Mouse (Mus musculus) retina, embryonic 14.5 days (tissue): ENCODE results near the gene Sod3.

Experiments
- DNase-seq: peaks from one replicate; pipeline ENCODE4 v3.0.0-alpha.2; 2015; ENCODE audit warnings: low spot score

Gene Sod3

DNA sequence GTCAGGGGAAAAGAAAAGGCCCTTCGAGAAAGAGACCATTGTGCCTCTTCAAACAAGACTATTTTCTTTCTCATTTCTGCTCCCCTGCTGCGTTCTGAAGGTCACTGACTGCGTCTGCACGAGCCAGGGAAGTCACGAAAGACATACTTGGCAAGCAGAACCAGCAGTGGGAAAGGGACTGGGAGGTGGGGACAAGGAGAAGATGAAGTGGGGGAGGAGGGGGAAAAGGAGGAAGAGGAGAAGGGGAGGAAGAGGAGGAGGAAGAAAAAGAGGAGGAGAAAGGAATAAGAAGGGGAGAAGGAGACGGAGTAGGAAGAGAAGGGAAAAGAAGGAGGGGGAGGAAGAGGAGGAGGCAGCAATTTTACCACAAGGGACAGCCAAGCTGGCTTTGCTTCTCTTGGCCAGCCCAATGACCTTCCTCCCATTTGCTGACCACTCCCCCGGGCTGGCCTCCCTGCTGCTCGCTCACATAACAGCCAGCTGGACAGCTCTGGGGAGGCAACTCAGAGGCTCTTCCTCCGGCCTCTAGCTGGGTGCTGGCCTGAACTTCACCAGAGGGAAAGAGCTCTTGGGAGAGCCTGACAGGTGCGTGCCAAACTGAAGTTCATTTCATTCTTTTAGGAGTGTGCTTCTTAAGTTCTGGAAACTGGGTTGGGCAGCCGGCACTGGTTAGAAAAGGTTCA lies at the start of gene Sod3:
Gene Sod3 (plus strand): TSS at position 324 of the 683 bp plus-strand sequence.
- DNase-seq: peak; percentile 22

DNA sequence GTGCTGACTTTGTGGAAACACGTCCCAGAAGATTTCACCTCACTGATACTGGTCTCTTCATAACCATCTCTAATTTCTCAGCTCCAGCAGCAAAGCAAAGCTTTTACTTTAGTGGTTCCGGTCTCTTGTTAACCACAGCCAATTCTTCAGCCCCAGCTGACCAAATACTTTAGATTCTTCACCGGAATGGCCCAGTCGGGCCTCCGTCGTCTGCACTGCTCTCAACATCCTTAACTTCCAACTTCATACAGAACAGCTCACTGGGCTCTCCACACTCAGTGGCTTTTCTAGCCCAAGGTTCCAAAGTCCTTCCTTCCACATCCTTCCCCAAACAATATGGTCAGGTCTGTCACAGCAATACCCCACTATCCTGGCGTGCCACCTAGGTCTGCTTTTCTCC lies 46.7 kb upstream of the Sod3 start:
- no peak for DNase-seq

DNA sequence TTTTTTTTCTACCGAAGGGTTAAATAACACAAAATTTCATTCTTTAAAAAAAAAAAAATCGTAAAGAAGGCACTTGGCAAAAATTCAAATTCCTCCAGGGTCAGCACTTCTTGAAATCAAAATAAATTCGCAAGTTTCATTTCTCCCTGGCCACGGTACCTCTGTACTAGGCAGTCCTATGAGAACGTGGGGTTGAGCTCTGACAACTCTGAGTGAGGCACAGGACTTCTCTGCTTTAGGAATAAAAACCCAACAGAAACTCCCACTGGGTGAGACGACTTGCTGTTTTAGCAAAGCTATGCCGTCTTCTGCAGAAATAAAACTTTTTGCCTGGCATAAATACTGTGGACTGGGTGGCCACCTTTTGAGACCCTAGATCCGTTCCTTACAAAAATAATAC lies 44.1 kb upstream of the Sod3 start:
- no peak for DNase-seq

DNA sequence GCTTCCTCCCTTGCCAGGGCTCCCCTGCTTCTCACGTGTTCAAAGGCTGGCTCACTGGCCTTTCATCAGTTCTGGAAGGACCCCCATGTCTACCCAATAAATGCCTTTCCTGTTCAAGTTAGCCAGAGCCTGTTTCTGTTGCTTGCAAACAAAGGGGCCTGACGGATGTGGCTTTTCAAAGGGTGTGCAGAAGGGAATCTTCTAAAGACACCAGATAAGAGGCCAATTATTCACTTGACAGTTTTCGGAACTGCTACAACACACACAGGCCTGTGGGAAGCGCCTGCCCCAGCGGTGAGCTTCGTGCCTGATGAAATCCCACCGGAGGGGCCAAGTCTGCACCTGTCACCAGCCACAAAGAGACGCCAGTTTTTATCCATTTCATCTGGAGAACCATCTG lies 31.5 kb upstream of the Sod3 start:
- DNase-seq: no peak

DNA sequence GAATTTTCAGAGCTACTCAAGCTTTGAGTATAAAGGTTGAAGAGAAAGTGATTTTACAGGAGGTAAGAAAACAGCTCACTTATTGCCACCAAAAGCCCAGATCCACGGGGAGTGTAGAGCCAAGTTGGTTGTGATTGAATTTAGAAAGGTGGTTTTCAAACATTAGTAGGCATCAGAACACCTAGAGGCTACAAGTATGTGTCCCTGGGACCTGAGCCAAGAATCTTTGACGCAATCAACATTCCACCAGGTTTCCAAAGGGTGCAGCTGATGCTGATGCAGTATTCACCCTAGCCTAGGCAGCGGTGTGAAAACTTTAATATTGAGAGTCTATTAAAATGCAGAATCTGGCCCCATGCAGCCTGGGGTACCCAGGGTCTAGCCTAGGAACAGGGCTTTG lies 28.0 kb upstream of the Sod3 start:
- DNase-seq: no peak

DNA sequence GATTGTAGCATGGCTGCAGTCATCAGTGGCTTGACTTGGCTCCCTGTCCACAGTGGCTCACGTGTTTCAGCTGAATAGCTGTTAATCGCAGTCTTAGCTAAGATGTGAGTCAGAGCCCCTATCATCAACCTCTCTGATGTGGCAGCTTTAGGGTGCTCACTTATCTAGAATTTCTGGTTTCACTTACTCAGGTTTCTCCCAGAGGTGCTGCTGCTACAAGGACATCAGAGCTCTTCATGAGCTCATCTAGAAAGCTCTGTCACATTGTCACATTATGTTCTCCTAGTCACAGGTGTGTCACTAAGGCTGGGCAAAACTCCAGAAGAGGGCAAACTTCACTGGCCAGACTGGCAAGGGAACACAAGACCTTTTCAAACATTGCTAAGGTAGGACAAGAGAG lies 24.5 kb upstream of the Sod3 start:
- no peak for DNase-seq

DNA sequence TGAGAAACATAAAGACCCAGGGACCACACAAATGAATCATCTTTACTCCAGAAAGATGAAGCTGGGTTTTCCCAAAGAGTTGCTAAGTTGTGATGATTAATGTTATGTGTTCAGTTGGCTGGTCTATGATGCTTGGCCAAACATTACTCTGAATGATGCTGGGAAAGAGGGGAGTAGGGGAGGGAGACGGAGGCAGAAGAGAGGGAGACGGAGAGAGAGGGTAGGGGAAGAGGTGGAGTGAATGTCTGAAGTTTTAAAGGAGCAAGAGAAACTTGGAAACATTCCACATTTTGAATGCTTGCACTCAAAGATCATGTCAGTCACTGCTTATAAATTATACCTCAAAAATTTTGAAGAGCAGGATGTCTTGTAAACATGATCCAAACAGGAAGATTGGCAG lies 16.7 kb upstream of the Sod3 start:
- no peak for DNase-seq

DNA sequence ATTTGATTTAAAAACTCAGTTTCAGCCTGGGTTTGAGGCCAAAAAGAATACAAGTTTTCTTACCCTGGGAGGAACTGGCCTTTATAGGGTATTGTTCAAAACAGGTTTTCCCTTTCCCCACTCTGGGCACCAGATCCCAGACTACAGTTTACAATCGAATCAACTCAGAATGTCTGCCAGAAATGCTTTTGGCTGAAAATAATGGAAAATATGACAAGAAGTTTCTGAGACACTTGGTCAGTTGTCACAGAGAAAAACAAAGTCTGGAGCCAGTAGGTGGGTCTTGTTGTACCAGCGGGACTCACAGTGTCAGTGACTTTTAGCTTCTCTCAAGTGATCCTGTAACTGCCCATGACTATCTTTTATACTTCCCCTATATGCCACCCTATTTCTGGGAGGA lies 13.1 kb upstream of the Sod3 start:
- DNase-seq: no peak

DNA sequence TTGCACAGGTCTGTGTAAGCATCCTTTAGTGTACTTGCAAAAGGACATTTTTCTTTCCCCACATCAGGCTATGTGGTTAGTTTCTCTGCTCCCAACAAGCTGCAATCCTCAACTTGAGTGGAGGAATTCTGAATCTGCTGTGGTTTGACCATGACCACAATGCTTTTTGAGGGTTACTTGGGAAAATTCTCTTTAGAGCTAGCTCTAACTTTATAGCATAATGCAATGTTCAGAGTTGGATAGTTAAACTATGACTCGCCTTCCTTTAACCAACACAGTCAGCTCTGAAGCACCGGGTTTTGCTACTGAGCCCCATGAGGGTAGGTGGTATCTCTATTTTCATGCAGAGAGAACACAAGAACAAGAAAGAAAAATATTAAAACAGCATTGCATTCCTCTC lies 12.0 kb upstream of the Sod3 start:
- no peak for DNase-seq

DNA sequence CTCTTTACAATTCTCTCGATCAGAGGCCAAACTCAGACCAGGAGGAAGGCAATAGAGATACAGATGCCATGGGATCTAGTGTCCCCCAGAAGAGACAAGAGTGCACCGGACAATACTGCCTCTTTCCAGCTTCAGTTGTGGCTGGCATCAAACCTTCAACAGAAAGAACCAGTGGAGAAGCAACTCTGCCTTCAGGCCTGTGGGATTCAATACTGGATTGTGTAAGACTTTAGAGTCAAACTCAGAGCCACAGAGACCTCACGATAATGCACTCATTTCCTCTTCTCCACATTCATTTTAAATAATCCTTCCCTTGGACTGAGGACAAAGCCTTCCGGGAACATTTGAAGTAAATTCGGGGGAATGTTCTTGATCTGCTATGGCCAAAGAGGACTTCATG lies 10.9 kb upstream of the Sod3 start:
- DNase-seq: no peak

DNA sequence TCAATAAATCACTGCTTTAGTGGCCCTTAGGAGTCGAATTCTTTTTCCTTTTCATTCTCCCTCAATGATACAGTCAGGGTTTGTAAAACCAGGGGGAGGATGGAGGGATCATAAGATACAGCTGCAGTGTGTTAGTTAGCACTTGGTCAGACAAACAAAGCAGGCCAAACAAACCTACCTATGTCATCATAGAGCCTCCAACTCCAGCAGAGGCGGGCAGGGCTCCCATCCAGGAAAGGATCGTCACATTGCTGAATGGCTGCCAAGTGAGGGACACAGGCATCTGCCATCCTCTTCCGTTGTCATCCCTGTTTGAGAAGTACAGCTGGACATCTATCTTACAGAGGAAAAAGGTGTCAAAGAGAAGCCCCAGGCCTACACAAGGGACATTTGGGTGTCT lies 9.2 kb upstream of the Sod3 start:
- DNase-seq: no peak

DNA sequence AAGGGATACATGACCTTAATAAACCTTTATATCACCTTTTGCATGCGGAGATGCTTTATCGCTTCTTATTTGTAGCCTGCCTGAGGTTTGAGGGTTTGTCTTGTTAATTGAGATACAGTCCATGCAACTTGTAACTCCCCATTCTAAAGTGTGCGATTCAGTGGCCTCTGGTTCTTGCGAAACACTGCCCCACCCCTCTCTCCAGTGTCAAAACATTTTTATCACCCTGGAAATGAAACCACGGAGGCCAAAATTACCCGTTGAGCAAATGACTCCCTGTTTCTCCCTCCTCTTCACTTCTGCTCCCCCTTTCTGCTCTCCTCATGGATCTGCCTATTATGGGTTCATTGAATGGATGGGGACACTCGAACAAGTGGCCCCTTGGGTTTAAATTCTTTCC lies 8.0 kb upstream of the Sod3 start:
- no peak for DNase-seq

DNA sequence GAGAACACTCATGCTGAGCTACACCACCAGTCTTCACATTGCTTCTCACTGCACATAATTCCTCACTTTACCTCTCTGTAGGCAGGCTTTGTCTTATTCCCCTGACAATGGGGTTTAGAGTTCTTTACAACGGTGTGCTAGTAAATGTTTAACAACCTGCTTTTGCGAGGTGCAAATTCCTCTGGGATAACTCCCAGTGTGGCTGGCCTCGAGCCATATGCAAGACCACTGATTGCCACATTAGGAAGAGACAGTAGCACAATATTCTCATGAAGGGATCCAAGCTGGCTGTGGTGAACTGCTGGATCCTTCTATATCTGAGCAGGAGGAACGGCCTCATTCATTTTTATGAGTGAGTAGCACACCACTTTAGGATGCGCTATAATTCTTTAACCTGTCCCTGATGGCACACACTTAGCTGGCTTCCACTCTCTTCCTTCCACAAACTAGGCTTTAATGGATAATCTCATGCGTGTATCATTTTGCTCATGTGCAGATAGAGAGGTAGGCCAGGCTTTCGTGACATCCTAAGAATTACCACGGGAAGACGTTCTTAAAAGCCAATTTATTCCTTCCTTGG lies 6.3 kb upstream of the Sod3 start:
- no peak for DNase-seq

DNA sequence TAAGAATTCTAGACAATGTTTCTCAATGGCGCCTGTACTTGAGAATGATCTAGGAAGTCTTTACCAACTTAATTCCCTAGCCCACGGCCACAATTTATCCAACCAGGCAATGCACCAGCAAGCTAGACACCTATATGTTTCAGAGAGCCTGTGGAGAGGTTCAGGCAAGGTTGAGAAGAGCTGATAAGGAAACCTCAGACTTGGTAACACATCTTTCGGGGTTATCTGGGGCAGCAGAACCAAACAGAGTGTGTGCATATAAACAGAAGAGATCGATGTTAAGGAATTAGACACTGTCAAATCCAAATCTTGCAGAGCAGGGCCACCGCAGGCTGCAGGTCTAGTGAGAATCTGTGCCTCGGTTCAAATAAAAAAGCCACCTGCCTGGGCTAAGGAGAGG lies 5.5 kb upstream of the Sod3 start:
- no peak for DNase-seq

DNA sequence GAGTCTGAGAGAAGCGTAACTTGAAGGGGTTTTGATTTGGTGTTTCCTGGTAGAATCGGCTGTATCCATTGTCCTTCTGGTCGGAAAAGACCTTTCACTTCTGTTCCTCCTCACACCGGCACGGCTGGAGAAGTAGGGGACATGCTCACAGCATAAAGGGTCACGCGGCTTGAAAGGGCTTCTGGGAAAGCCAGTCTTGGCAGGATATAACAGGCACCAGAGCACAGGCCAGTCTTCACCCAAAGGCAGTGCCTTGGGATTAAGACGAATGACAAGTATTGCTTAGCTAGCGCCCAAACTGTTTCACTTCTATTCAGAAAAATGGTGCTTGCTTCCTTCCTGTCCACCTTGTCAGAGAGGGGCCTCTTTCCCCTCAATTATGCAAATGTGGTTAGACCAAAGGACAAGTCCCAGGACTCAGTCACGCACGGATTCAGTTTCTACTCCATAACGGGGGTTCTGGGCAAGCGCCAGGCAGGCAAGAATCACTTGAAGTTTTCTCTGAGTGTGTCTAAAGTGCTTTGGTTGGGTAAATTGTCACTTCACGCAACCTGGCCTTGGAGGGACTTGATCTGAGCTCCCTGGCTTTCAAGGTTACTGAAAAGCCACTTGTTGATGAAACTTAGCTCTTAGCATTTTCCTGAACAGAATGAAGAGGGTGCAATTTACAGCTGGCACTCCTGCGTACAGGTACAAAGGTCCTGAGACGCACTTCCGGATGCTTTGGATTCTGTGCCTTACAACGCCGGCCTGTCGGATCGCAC lies 3.1 kb upstream of the Sod3 start:
- DNase-seq: no peak

DNA sequence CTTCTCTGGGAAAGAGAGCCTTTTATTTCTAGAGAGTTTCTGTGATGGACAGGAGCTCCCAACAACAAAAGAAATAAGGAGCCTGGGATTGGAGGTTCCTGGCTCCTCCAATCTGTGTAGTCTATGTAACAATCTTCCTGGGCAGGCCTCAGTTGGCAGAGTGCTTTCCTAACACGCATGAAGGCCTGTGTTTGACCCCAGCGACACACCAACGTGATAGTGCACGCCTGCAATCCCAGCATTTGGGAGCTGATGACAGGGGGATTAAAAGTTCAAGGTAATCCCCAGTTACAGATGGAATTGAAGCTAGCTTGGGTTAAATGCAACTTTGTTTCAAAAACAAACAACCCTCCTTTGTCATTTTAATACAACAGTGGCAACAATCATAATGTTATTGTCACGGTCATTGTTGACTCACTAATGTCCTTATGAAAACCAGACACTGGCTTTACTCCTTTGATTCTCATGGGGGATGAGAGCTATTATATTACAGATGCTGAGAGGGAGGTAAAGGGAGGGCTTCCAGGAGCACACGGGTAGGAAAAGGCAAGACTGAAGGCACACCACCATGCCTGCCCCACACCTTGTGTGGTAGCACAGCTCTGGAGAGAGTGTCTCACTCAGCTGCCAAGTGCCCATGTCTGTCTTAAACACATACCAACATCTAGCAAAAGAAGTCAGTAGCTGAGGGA lies 669 bp upstream of the Sod3 start:
- no peak for DNase-seq

DNA sequence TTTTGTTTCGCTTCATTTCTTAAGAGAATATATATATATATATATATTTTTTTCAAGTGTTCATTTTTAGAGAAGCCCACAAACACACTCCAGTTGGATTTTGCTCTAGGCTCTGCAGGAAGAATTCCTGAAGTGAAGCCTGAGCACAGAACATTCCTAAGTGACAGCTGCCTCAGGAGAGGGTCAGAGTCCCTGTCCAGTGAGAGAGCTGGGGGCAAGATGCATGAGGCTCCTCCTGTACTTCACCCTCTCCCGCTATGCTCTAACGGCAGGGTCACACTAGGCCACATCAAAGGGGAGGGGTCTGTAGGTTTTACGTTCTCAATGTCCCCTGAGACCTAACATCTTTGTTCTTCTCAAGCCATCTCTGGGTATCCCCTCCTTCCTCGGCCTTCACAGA lies 930 bp downstream of the Sod3 start:
- DNase-seq: no peak

DNA sequence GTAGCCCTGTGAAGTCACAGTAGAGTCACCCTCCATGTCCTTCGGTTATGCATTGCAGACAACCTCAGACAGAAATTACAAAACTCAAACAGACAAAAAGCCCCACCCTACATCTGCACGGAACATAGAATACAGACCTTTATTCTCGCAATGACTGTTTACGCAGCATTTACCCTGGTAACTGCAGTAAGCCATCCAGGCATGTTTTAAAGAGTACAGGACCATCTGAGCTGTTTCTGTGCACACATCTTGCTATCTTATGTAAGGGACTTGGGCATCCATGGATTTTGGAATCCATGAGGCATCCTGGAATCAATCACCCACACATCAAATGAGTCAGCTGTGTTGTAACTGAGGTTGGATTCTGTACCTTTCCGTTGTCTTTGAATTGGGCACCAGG lies 2.3 kb downstream of the Sod3 start:
- DNase-seq: no peak

DNA sequence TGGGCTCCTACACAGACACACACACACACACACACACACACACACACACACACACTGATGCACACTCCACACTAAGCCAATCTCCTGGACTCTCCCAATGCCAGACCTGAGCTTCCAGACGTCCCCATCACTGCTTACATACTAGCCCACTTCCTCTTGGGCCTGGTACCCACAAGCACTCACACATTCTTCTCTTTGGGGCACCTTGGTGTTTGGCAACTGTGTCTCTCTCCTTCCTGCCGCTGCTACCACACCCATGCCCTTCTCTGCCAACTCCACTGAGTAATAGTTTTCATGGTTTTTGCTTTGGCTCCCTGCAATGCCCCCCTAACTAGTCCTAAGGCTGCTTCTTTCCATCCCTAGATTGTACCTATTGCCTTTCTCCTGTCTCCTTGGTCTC lies 3.1 kb downstream of the Sod3 start:
- DNase-seq: no peak

DNA sequence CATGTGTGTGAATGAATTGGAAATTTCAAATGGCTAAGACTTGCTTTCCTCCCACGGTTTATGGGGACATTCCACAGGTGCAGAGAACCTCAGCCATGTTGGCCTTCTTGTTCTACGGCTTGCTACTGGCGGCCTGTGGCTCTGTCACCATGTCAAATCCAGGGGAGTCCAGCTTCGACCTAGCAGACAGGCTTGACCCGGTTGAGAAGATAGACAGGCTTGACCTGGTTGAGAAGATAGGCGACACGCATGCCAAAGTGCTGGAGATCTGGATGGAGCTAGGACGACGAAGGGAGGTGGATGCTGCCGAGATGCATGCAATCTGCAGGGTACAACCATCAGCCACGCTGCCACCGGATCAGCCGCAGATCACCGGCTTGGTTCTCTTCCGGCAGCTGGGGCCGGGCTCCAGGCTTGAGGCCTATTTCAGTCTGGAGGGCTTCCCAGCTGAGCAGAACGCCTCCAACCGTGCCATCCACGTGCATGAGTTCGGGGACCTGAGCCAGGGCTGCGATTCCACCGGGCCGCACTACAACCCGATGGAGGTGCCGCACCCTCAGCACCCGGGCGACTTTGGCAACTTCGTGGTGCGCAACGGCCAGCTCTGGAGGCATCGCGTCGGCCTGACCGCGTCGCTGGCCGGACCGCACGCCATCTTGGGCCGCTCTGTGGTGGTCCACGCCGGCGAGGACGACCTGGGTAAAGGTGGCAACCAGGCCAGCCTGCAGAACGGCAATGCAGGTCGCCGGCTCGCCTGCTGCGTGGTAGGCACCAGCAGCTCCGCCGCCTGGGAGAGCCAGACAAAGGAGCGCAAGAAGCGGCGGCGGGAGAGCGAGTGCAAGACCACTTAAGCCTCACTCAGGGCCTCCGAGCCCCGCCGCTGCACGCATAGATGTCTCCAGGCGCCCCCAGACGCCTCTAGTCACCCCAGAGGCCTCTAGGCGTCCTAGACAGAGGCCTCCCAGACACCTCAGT lies 4.6 kb downstream of the Sod3 start:
- peak; percentile 13 for DNase-seq

DNA sequence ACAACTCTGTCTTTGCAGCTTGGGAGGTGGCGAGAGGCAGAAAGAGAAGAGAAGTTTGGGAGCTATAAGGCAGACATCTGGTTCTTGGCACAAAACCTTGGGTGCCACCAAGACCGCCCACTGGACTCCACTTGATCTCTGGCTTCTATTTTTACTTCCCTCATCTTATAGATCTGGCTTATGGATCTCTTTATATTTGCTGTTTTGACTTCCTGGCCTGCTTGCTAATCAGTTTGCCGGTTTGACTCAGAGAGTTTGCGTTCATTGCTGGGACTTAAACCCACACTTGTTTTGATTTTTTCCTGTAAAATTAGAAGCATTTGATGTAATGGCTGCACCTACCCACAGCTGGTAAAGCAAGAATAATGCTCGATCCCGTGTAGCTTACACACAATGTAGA lies 7.3 kb downstream of the Sod3 start:
- DNase-seq: no peak

DNA sequence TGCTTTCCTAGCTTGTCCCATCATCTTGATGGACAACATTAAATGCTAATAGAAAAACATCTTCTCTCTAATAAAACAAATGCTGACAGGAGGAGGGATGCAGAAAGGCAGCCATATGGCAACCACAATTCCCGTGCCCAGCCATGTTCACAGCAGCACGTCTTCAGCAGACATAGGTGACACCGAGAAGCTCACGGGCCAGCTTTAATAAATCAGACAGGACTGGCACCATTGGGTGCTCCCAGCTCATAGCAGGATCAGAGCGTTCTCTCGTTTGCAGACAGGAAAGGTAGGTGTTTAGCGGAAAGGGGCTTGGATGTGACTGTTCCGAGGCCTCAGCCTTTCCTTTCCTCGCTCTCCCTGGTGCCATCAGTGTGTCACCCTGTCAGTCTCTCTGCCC lies 12.3 kb downstream of the Sod3 start:
- no peak for DNase-seq
